Mouse (Mus musculus): ENCODE measurements around the gene Tsc2. TPM values are rescaled to one million over a fixed set of nuclear protein-coding genes. Genes with fewer than 3 reads are reported as not detected.
"Not testable (repeated sequence)": the region's sequence is repeated elsewhere in the genome, so short reads cannot be mapped to it uniquely, and the experiment has no call there.

Gene Tsc2
- polyA plus RNA-seq (2015; fragmentation: Nextera tagmentation; extraction: Ambion mirVana), result 71.7 and 81.0 TPM in 2 replicates

GRCm38 (mm10) chr17:24632167-24632812, at the start of gene Tsc2, which contains the start of gene Nthl1:
Gene Tsc2, minus strand, starts transcription at chr17:24632630.
Gene Nthl1, plus strand, starts transcription at chr17:24632680.
- WGBS, result 2% methylated on average over 51 of the region's 51 CpGs
- Histone ChIP-seq H3K27ac (replicated peaks) (peak within 1 kb of the TSS; percentile 84), H3K4me3 (peak within 1 kb of the TSS; percentile 80), H3K4me1 (replicated peaks) (peaks cover 18% of the 10 kb centered on the region), H3K36me3 (peaks cover 31% of the 10 kb centered on the region), H3K4me2 (peak within 1 kb of the TSS; percentile 93), H3K27me3 (no peaks in the 10 kb centered on the region), H3K9ac (peak within 1 kb of the TSS; percentile 61), H3K9me3 (no peaks in the 10 kb centered on the region)
- ATAC-seq (ENCODE audit: low FRiP score, low read depth), result peak; percentile 92

GRCm38 (mm10) chr17:24677500-24678080, 45.2 kb upstream of the Tsc2 start:
- Histone ChIP-seq H3K4me1 (replicated peaks) (peaks cover 4% of the 10 kb centered on the region; the same call in 1 of the 2 replicates), H3K9me3 (no peaks in the 10 kb centered on the region), H3K27ac (replicated peaks) (no peak overlapping the region), H3K4me3 (no peak overlapping the region), H3K27me3 (no peaks in the 10 kb centered on the region), H3K4me2 (no peak overlapping the region), H3K9ac (no peak overlapping the region), H3K36me3 (peaks cover 48% of the 10 kb centered on the region)
- WGBS, result 93% methylated on average over 24 of the region's 24 CpGs
- ATAC-seq (ENCODE audit: low FRiP score, low read depth), result no peak

- no peak overlapping the region for H3K27ac ChIP-seq (replicated peaks)
- ATAC-seq (ENCODE audit: low FRiP score, low read depth), result no peak
- no peak overlapping the region for H3K4me2 ChIP-seq
- no peaks in the 10 kb centered on the region for H3K27me3 ChIP-seq
- peaks cover 46% of the 10 kb centered on the region for H3K36me3 ChIP-seq
- H3K9ac ChIP-seq, result no peak overlapping the region
- WGBS, result 93% methylated on average over 5 of the region's 5 CpGs
- no peaks in the 10 kb centered on the region for H3K9me3 ChIP-seq
- peaks cover 11% of the 10 kb centered on the region for H3K4me1 ChIP-seq (replicated peaks)
- no peak overlapping the region for H3K4me3 ChIP-seq
Observed at GRCm38 (mm10) chr17:24676877-24677276, 44.4 kb upstream of the Tsc2 start.

GRCm38 (mm10) chr17:24676187-24676586, 43.8 kb upstream of the Tsc2 start:
- WGBS, result 61% methylated on average over 2 of the region's 2 CpGs
- Histone ChIP-seq H3K4me1 (replicated peaks) (peaks cover 18% of the 10 kb centered on the region), H3K27me3 (no peaks in the 10 kb centered on the region), H3K9ac (no peak overlapping the region), H3K4me2 (no peak overlapping the region), H3K9me3 (no peaks in the 10 kb centered on the region), H3K4me3 (no peak overlapping the region), H3K36me3 (peaks cover 40% of the 10 kb centered on the region), H3K27ac (replicated peaks) (no peak overlapping the region)
- no peak for ATAC-seq (ENCODE audit: low FRiP score, low read depth)

- ATAC-seq (ENCODE audit: low FRiP score, low read depth), result no peak
Observed at GRCm38 (mm10) chr17:24674277-24674676, 41.8 kb upstream of the Tsc2 start.

GRCm38 (mm10) chr17:24672141-24672540, 39.7 kb upstream of the Tsc2 start:
- Histone ChIP-seq H3K4me3 (no peak overlapping the region), H3K9me3 (no peaks in the 10 kb centered on the region), H3K9ac (no peak overlapping the region), H3K4me2 (peak overlapping the region; percentile 5; the same call in 1 of the 2 replicates), H3K27ac (replicated peaks) (no peak overlapping the region), H3K4me1 (replicated peaks) (peaks cover 36% of the 10 kb centered on the region), H3K36me3 (0 out of 2 replicates have a peak, but pooled peaks cover 8% of the 10 kb centered on the region), H3K27me3 (no peaks in the 10 kb centered on the region)
- WGBS, result 32% methylated on average over 5 of the region's 5 CpGs
- no peak for ATAC-seq (ENCODE audit: low FRiP score, low read depth)

More at GRCm38 (mm10) chr17:24674277-24674676, 41.8 kb upstream of the Tsc2 start:
- no peaks in the 10 kb centered on the region for H3K27me3 ChIP-seq
- WGBS, result 87% methylated on average over 7 of the region's 7 CpGs
- H3K27ac ChIP-seq (replicated peaks), result no peak overlapping the region
- peaks cover 28% of the 10 kb centered on the region for H3K36me3 ChIP-seq
- H3K9ac ChIP-seq, result no peak overlapping the region
- H3K4me2 ChIP-seq, result no peak overlapping the region
- H3K9me3 ChIP-seq, result no peaks in the 10 kb centered on the region
- no peak overlapping the region for H3K4me3 ChIP-seq
- H3K4me1 ChIP-seq (replicated peaks), result peaks cover 28% of the 10 kb centered on the region

- 0 out of 2 replicates have a peak overlapping the region, but pooled peaks have one; percentile 97 for H3K9ac ChIP-seq
- no peak for ATAC-seq (ENCODE audit: low FRiP score, low read depth)
Observed at GRCm38 (mm10) chr17:24671346-24671745, 38.9 kb upstream of the Tsc2 start.

GRCm38 (mm10) chr17:24670246-24670844, 37.9 kb upstream of the Tsc2 start:
- no peak for ATAC-seq (ENCODE audit: low FRiP score, low read depth)
- Histone ChIP-seq H3K36me3 (no peaks in the 10 kb centered on the region), H3K9ac (peak overlapping the region; percentile 97), H3K9me3 (no peaks in the 10 kb centered on the region), H3K4me2 (peak overlapping the region; percentile 73), H3K27me3 (no peaks in the 10 kb centered on the region), H3K4me3 (peak overlapping the region; percentile 95), H3K4me1 (replicated peaks) (peaks cover 36% of the 10 kb centered on the region), H3K27ac (replicated peaks) (peak overlapping the region; percentile 85)
- WGBS, result 13% methylated on average over 8 of the region's 8 CpGs

More at GRCm38 (mm10) chr17:24671346-24671745, 38.9 kb upstream of the Tsc2 start:
- H3K4me1 ChIP-seq (replicated peaks), result peaks cover 36% of the 10 kb centered on the region
- H3K27ac ChIP-seq (replicated peaks), result no peak overlapping the region
- H3K27me3 ChIP-seq, result no peaks in the 10 kb centered on the region
- peak overlapping the region; percentile 73 for H3K4me2 ChIP-seq
- no peaks in the 10 kb centered on the region for H3K9me3 ChIP-seq
- H3K4me3 ChIP-seq, result no peak overlapping the region
- WGBS, result 79% methylated on average over 5 of the region's 5 CpGs
- no peaks in the 10 kb centered on the region for H3K36me3 ChIP-seq

- WGBS, result under 1% methylated on average over 58 of the region's 80 CpGs
- peak within 1 kb of the TSS; percentile 85 for H3K27ac ChIP-seq (replicated peaks)
- peaks cover 36% of the 10 kb centered on the region for H3K4me1 ChIP-seq (replicated peaks)
- H3K36me3 ChIP-seq, result no peaks in the 10 kb centered on the region
- peak; percentile 97 for ATAC-seq (ENCODE audit: low FRiP score, low read depth)
- peak within 1 kb of the TSS; percentile 95 for H3K4me3 ChIP-seq
- no peaks in the 10 kb centered on the region for H3K9me3 ChIP-seq
- H3K27me3 ChIP-seq, result no peaks in the 10 kb centered on the region
- peak within 1 kb of the TSS; percentile 73 for H3K4me2 ChIP-seq
- peak within 1 kb of the TSS; percentile 97 for H3K9ac ChIP-seq
Observed at GRCm38 (mm10) chr17:24669545-24670245, 37.3 kb upstream of the Tsc2 start, which contains the start of gene Zfp598. Gene Zfp598, plus strand, starts transcription at chr17:24669687.

GRCm38 (mm10) chr17:24669214-24669544, 36.7 kb upstream of the Tsc2 start:
- WGBS, result 8% methylated on average over 15 of the region's 15 CpGs
- peak overlapping the region; percentile 97 for H3K9ac ChIP-seq
- H3K9me3 ChIP-seq, H3K27me3 ChIP-seq, H3K36me3 ChIP-seq: not testable (repeated sequence)
- H3K4me2 ChIP-seq, result peak overlapping the region; percentile 73
- peak overlapping the region; percentile 85 for H3K27ac ChIP-seq (replicated peaks)
- ATAC-seq (ENCODE audit: low FRiP score, low read depth), result peak; percentile 42
- H3K4me1 ChIP-seq (replicated peaks), result peaks cover 36% of the 10 kb centered on the region
- H3K4me3 ChIP-seq, result peak overlapping the region; percentile 95

GRCm38 (mm10) chr17:24667416-24667815, 35.0 kb upstream of the Tsc2 start:
- ATAC-seq (ENCODE audit: low FRiP score, low read depth), result no peak
- Histone ChIP-seq H3K36me3 (no peaks in the 10 kb centered on the region), H3K9me3 (no peaks in the 10 kb centered on the region), H3K27me3 (no peaks in the 10 kb centered on the region), H3K4me2 (no peak overlapping the region), H3K9ac (no peak overlapping the region), H3K4me3 (no peak overlapping the region), H3K4me1 (replicated peaks) (peaks cover 30% of the 10 kb centered on the region), H3K27ac (replicated peaks) (no peak overlapping the region)
- 26% methylated on average over 6 of the region's 6 CpGs for WGBS

Data from hindbrain, embryonic 15.5 days (tissue).